Mouse (Mus musculus): ENCODE measurements at regions not wholly inside any gene's neighbourhood (a gene's known extent, or its start where the extent isn't known, plus 50 kb on each side); places are given as distances from the start of the nearest gene placed in this dataset.

GRCm38 (mm10) chr16:15254669-15255068 is 62.6 kb upstream of the Gm21897 start:
- Histone ChIP-seq H3K4me1 (peaks cover 26% of the 10 kb centered on the region), H3K36me3 (no peaks in the 10 kb centered on the region), H3K4me3 (no peak overlapping the region), H3K9me3 (no peaks in the 10 kb centered on the region), H3K9ac (no peak overlapping the region), H3K27ac (no peak overlapping the region), H3K27me3 (no peaks in the 10 kb centered on the region), H3K4me2 (no peak overlapping the region)
- WGBS = 90% methylated on average over 2 of the region's 2 CpGs
- no peak for ATAC-seq (ENCODE audit: insufficient number of reproducible peaks, insufficient read depth, low FRiP score, low TSS enrichment, low read depth)

- no peak overlapping the region for H3K27ac ChIP-seq
- no peak for ATAC-seq (ENCODE audit: insufficient number of reproducible peaks, insufficient read depth, low FRiP score, low TSS enrichment, low read depth)
- no peak overlapping the region for H3K4me3 ChIP-seq
Observed at GRCm38 (mm10) chr16:15259474-15259873, 57.8 kb upstream of the Gm21897 start.

GRCm38 (mm10) chr16:15260069-15260468 is 57.2 kb upstream of the Gm21897 start:
- ATAC-seq (ENCODE audit: insufficient number of reproducible peaks, insufficient read depth, low FRiP score, low TSS enrichment, low read depth) = no peak
- no peak overlapping the region for H3K27ac ChIP-seq
- H3K9me3 ChIP-seq = no peaks in the 10 kb centered on the region

More at GRCm38 (mm10) chr16:15259474-15259873, 57.8 kb upstream of the Gm21897 start:
- peaks cover 5% of the 10 kb centered on the region; the same call in 1 of the 2 replicates for H3K4me1 ChIP-seq
- no peak overlapping the region for H3K4me2 ChIP-seq
- no peaks in the 10 kb centered on the region for H3K27me3 ChIP-seq
- H3K36me3 ChIP-seq = no peaks in the 10 kb centered on the region
- H3K9ac ChIP-seq = no peak overlapping the region
- no peaks in the 10 kb centered on the region for H3K9me3 ChIP-seq
- 62% methylated on average over 6 of the region's 6 CpGs for WGBS

More at GRCm38 (mm10) chr16:15260069-15260468, 57.2 kb upstream of the Gm21897 start:
- Histone ChIP-seq H3K4me2 (no peak overlapping the region), H3K9ac (no peak overlapping the region), H3K27me3 (no peaks in the 10 kb centered on the region), H3K4me3 (no peak overlapping the region), H3K4me1 (peaks cover 5% of the 10 kb centered on the region; the same call in 1 of the 2 replicates), H3K36me3 (no peaks in the 10 kb centered on the region)
- WGBS = 61% methylated on average over 4 of the region's 4 CpGs
